Mouse (Mus musculus): ENCODE results near the gene Ascl2. TPM values are rescaled to one million over a fixed set of nuclear protein-coding genes. Genes with fewer than 3 reads are reported as not detected.

Gene Ascl2
- polyA plus RNA-seq, 1 experiment from 2014 or later: 0.32 TPM

Other genes starting within 250 kb of the Ascl2 start
- 0.83 TPM in 1 of 2 replicates, not detected in the other for gene Ins2, start 225.9 kb downstream of the Ascl2 start, polyA plus RNA-seq (2014; fragmentation: Nextera tagmentation; extraction: Ambion mirVana)
- gene Th, start 38.1 kb downstream of the Ascl2 start, polyA plus RNA-seq (2014; fragmentation: Nextera tagmentation; extraction: Ambion mirVana): 7.9 and 8.2 TPM in 2 replicates
- gene Tspan32, start 35.8 kb upstream of the Ascl2 start, polyA plus RNA-seq (2014; fragmentation: Nextera tagmentation; extraction: Ambion mirVana): 0.61 and 1.2 TPM in 2 replicates
- 343 and 345 TPM in 2 replicates for gene Cd81, start 83.5 kb upstream of the Ascl2 start, polyA plus RNA-seq (2014; fragmentation: Nextera tagmentation; extraction: Ambion mirVana)
- 97.5 and 106 TPM in 2 replicates for gene Tssc4, start 100.0 kb upstream of the Ascl2 start, polyA plus RNA-seq (2014; fragmentation: Nextera tagmentation; extraction: Ambion mirVana)
- 1.4 and 2.0 TPM in 2 replicates for gene Trpm5, start 125.4 kb upstream of the Ascl2 start, polyA plus RNA-seq (2014; fragmentation: Nextera tagmentation; extraction: Ambion mirVana)
- gene Kcnq1, start 137.1 kb upstream of the Ascl2 start, polyA plus RNA-seq (2014; fragmentation: Nextera tagmentation; extraction: Ambion mirVana): 0.90 and 2.1 TPM in 2 replicates

Data from forebrain, embryonic 14.5 days (tissue).